Mouse (Mus musculus) kidney, postnatal 0 days (tissue): ENCODE measurements around the gene Blnk. TPM values are rescaled to one million over a fixed set of nuclear protein-coding genes. Genes with fewer than 3 reads are reported as not detected.

Experiments used
- ATAC-seq: fragments of 200-750 bp; cut with Nextera tagmentation; replicated peaks from 2 replicates; pipeline ENCODE4 v1.8.0; 2017; ENCODE audit warnings: low read depth, moderate number of reproducible peaks, moderate TSS enrichment, moderate library complexity; ENCODE audit not compliant: low FRiP score
- DNase-seq: peaks from one replicate; pipeline ENCODE4 v3.0.0-alpha.2; 2016; ENCODE audit warnings: low spot score
- H3K27ac ChIP-seq: fragments of 300-500 bp; sonication (generic); 2 replicates; pipeline ENCODE4 v1.5.1; 2014; ENCODE audit warnings: mild to moderate bottlenecking
- H3K27me3 ChIP-seq: fragments of 300-500 bp; sonication (generic); 2 replicates; pipeline ENCODE4 v1.6.1; 2014; ENCODE audit warnings: low read length, mixed read lengths; ENCODE audit not compliant: insufficient read depth
- H3K36me3 ChIP-seq: fragments of 300-500 bp; sonication (generic); 2 replicates; pipeline ENCODE4 v1.6.1; 2014; ENCODE audit warnings: low read length, mixed read lengths; ENCODE audit not compliant: insufficient read depth
- H3K4me1 ChIP-seq: fragments of 300-500 bp; sonication (generic); replicated peaks from 2 replicates; pipeline ENCODE4 v1.6.1; 2014; ENCODE audit warnings: antibody characterized with exemption, low read length, mixed read lengths; ENCODE audit not compliant: insufficient read depth
- H3K4me2 ChIP-seq: fragments of 300-500 bp; sonication (generic); 2 replicates; pipeline ENCODE4 v1.6.1; 2014; ENCODE audit warnings: mild to moderate bottlenecking, low read length, moderate library complexity, mixed read lengths
- H3K4me3 ChIP-seq: fragments of 300-500 bp; sonication (generic); replicated peaks from 2 replicates; pipeline ENCODE4 v1.5.1; 2014; ENCODE audit warnings: low read depth, low read length
- H3K9ac ChIP-seq: fragments of 300-500 bp; sonication (generic); 2 replicates; pipeline ENCODE4 v1.6.1; 2014; ENCODE audit warnings: low read depth, low read length
- H3K9me3 ChIP-seq: fragments of 300-500 bp; sonication (generic); replicated peaks from 2 replicates; pipeline ENCODE4 v1.6.1; 2016; ENCODE audit warnings: low read length, inconsistent platforms, mixed read lengths
- CTCF ChIP-seq: IDR thresholded peaks from 2 replicates; pipeline ENCODE4 v1.5.1; 2016; ENCODE audit warnings: antibody characterized with exemption, low read depth, mild to moderate bottlenecking, moderate library complexity
- WGBS: fragments of 180-500 bp; shearing (Covaris S2); extraction: QIAGEN DNeasy Blood & Tissue Kit; methylation state at CpG from one replicate; pipeline ENCODE4 v1.1.7; 2014; 5-methylcytosine and 5-hydroxymethylcytosine counted together
- polyA plus RNA-seq: library from polyadenylated mRNA; unstranded; fragments of >200 nt; fragmentation: Nextera tagmentation; extraction: Ambion mirVana; gene quantifications from 2 replicates; pipeline ENCODE4 v1.2.1, GENCODE M21; 2015

The Blnk gene
- polyA plus RNA-seq, 1 experiment from 2014 or later, result 29.9 TPM

DNA sequence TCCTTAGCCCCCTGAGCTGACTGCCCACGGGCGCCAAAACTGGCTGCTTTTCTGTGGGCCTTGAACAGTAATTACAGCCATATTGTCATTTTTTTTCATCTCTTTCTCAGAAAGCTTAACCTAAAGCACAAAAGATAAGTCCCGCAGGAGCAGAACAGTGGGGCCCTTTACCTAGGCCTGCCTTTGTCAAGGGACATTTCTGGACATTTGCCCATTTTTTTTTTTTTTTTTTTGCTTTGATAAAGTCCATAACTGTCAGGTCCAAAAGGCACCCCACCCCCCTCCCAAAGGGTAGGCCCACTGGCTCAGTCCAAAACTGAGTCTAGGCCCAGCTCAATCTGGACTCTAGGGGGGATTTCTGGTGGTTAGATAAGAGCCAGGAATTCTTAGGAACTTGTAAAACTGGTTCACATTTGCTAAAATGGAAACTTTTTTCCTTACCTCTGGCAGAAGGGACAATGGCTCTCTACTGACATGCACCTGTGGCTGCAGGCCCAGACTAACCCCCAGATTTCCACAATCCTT lies 29.9 kb downstream of the Blnk start:
- 68% methylated on average over 3 of the region's 3 CpGs for WGBS
- no peak for TF ChIP-seq CTCF
- no peak overlapping the region for H3K4me2 ChIP-seq
- H3K4me1 ChIP-seq, result no peaks in the 10 kb centered on the region
- ATAC-seq, result no peak
- no peaks in the 10 kb centered on the region for H3K36me3 ChIP-seq
- H3K27ac ChIP-seq, result no peak overlapping the region
- DNase-seq, result no peak
- H3K4me3 ChIP-seq, result no peak overlapping the region
- no peaks in the 10 kb centered on the region for H3K9me3 ChIP-seq
- H3K27me3 ChIP-seq, result no peaks in the 10 kb centered on the region
- H3K9ac ChIP-seq, result no peak overlapping the region

DNA sequence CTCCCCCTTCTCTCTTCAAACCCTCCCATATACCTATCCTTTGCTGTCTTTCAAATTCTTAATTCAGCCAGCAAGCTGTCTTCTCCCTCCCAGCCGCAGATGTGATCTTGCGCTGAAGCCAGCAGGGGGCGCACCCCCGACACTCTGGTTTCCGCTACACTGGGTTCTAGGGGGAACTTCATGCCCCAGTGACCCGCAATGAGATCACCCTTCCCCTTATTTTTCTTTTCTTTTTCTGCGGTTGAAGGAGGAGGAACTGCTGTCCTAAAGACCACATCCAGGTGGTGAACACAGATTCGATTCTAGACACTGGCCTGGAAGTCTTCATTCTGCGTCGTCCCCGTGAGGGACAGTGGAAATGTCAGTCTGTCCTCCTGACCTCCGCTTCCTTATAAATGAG lies 31.3 kb downstream of the Blnk start:
- Histone ChIP-seq H3K27me3 (no peaks in the 10 kb centered on the region), H3K4me1 (no peaks in the 10 kb centered on the region), H3K27ac (no peak overlapping the region), H3K4me3 (no peak overlapping the region), H3K36me3 (no peaks in the 10 kb centered on the region), H3K4me2 (no peak overlapping the region), H3K9me3 (no peaks in the 10 kb centered on the region), H3K9ac (no peak overlapping the region)
- 0 out of 2 replicates have a peak, but pooled peaks have one; percentile 40 for ATAC-seq
- 43% methylated on average over 12 of the region's 12 CpGs for WGBS
- TF ChIP-seq CTCF, result peak; percentile 76
- DNase-seq, result peak; percentile 55

DNA sequence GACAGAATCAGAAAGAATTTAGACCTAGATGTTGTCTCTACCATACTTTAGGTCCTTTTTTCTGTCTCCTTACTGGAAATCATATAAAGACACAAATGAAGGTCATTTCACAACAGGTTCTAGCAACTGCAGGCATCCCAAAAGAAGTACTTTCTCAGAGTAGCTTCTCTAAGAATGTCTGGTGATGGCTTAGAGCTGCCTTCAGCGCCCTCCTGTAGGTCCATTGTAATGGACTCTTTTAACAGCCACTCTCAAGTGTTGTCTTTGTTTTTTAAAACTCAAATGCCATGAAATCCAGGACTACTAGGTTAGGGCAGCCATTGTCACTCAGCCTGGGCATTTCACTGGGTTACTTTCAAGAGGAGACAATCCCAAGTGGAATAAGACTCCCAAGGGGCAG lies 35.4 kb downstream of the Blnk start:
- H3K27ac ChIP-seq, result no peak overlapping the region
- no peak overlapping the region for H3K4me3 ChIP-seq
- H3K4me1 ChIP-seq, result no peaks in the 10 kb centered on the region
- TF ChIP-seq CTCF, result no peak
- ATAC-seq (no peak), DNase-seq (no peak)
- no peaks in the 10 kb centered on the region for H3K27me3 ChIP-seq
- WGBS, result 44% methylated on average over 1 of the region's 1 CpGs
- H3K9ac ChIP-seq, result no peak overlapping the region
- no peak overlapping the region for H3K4me2 ChIP-seq
- H3K36me3 ChIP-seq, result no peaks in the 10 kb centered on the region
- H3K9me3 ChIP-seq, result no peaks in the 10 kb centered on the region

DNA sequence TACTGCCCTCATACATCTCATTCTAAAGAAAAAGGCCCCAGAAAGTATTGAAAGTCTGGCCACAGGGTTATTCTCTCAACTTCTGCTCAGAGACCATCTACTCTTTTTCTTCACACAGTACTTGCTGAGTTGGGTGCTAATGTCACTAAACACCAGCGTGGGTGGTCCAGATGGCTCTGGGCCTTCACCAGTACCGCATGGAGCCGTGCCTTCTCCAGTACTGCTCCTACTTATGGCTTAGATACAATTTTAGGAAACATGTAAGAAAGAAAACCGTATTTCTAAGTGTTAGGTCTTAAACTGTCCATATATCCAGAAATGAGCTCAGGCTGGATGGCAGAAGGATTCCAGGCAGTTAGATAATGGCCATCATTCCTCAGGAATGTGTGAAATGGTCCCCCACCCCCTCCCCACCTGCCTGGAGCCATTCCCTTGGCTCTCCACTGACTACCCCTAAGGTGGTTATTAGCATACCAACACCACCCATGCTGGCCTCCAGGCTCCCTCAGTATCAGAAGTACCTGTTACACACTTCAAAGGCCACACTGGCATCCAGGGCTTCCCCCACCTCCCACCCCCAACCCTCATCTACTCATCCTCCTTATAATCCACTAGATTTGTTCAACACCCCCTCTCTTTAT lies 47.3 kb downstream of the Blnk start:
- no peak for TF ChIP-seq CTCF
- Histone ChIP-seq H3K27ac (no peak overlapping the region), H3K4me1 (no peaks in the 10 kb centered on the region), H3K4me2 (no peak overlapping the region), H3K27me3 (no peaks in the 10 kb centered on the region), H3K9ac (no peak overlapping the region), H3K4me3 (no peak overlapping the region), H3K9me3 (no peaks in the 10 kb centered on the region), H3K36me3 (no peaks in the 10 kb centered on the region)
- DNase-seq, result no peak
- WGBS, result 80% methylated on average over 4 of the region's 4 CpGs
- ATAC-seq, result no peak

DNA sequence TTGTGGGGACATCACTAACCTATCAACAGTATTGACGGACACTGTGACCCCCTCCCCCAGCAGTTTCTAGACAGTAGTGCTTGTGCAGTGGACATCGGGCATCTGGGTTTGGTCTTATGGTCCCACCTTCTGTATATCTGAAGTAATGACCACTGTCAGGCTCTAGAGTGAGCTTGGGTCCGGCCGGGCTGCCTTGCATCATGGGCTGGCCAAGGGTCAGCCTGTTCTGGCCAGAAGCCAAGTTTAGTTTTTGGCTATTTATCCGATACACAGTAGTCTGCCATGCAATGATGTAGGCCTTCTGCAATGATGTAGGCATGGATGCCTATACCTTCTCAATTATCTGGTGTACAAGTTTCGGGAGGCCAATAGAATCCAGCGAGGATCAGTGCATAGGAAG lies 50.8 kb downstream of the Blnk start:
- Histone ChIP-seq H3K4me3 (no peak overlapping the region), H3K27ac (no peak overlapping the region), H3K9me3 (no peaks in the 10 kb centered on the region), H3K4me2 (no peak overlapping the region), H3K27me3 (no peaks in the 10 kb centered on the region), H3K9ac (no peak overlapping the region), H3K4me1 (no peaks in the 10 kb centered on the region), H3K36me3 (no peaks in the 10 kb centered on the region)
- no peak for ATAC-seq
- WGBS, result 83% methylated on average over 7 of the region's 7 CpGs
- no peak for TF ChIP-seq CTCF
- no peak for DNase-seq

DNA sequence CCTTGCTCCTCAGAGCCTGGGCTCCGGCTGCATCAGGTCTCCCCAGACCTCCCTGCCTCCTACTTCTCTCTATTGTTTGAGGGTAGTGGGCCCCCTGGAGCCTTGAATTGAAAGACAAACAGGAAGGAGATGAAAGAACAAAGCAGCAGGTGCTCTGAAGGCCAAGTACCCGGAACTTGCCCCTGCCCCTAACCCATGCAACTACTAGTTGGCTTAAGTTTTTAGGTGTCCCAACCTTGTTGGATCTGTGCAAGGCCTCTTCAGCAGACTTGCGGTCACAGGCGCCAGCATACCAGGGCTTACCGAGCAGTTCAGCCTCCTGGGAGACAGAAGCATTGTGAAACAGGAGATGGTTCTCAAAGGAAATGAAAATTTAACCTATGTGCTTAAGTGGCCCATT lies 58.3 kb downstream of the Blnk start:
- ATAC-seq (no peak), DNase-seq (no peak)
- H3K9ac ChIP-seq, result no peak overlapping the region
- 54% methylated on average over 5 of the region's 5 CpGs for WGBS
- no peaks in the 10 kb centered on the region for H3K27me3 ChIP-seq
- H3K4me1 ChIP-seq, result no peaks in the 10 kb centered on the region
- no peak overlapping the region for H3K4me3 ChIP-seq
- no peak overlapping the region for H3K27ac ChIP-seq
- no peak overlapping the region for H3K4me2 ChIP-seq
- no peaks in the 10 kb centered on the region for H3K36me3 ChIP-seq
- H3K9me3 ChIP-seq, result no peaks in the 10 kb centered on the region
- no peak for TF ChIP-seq CTCF

DNA sequence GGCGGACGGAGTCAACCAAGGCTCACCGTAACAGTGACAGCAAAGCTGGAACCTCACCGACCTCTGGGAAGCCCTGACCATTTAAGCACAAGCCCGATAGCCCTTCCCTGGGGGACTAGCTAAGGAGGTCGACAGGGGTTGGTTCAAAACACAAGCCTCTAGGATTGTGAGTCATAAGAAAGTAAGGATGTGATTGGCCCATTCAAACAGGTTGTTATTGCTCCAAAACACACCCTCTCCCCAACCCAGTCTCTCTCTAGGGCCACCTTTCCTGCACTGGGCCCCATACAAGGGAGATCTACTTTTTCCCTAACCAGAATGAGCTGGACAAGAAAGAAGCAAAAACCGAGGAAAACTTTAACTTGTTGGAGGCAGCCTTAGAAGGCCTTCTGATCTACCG lies 59.0 kb downstream of the Blnk start:
- no peak for DNase-seq
- 48% methylated on average over 8 of the region's 8 CpGs for WGBS

More for the DNA sequence above, 59.0 kb downstream of the Blnk start:
- Histone ChIP-seq H3K36me3 (no peaks in the 10 kb centered on the region), H3K4me2 (no peak overlapping the region), H3K27ac (no peak overlapping the region), H3K4me3 (no peak overlapping the region), H3K9ac (no peak overlapping the region), H3K9me3 (no peaks in the 10 kb centered on the region), H3K27me3 (no peaks in the 10 kb centered on the region), H3K4me1 (no peaks in the 10 kb centered on the region)
- no peak for ATAC-seq
- TF ChIP-seq CTCF, result no peak
